Mouse (Mus musculus) hindbrain, embryonic 13.5 days (tissue): ENCODE measurements around the gene Peli2. TPM values are rescaled to one million over a fixed set of nuclear protein-coding genes. Genes with fewer than 3 reads are reported as not detected.

Experiments
- ATAC-seq: fragments of 200-750 bp; cut with Nextera tagmentation; 2 replicates; pipeline ENCODE4 v1.8.0; 2017; ENCODE audit warnings: moderate TSS enrichment; ENCODE audit not compliant: low FRiP score
- H3K27ac ChIP-seq: fragments of 300-500 bp; sonication (generic); 2 replicates; pipeline ENCODE4 v1.5.1; 2015; ENCODE audit warnings: inconsistent platforms, mild to moderate bottlenecking, moderate library complexity
- H3K27me3 ChIP-seq: fragments of 300-500 bp; sonication (generic); 2 replicates; pipeline ENCODE4 v1.6.1; 2015; ENCODE audit warnings: mild to moderate bottlenecking, inconsistent platforms
- H3K36me3 ChIP-seq: fragments of 300-500 bp; sonication (generic); 2 replicates; pipeline ENCODE4 v1.6.1; 2015; ENCODE audit warnings: mild to moderate bottlenecking, inconsistent platforms
- H3K4me1 ChIP-seq: fragments of 300-500 bp; sonication (generic); replicated peaks from 2 replicates; pipeline ENCODE4 v1.6.1; 2015; ENCODE audit warnings: inconsistent platforms
- H3K4me2 ChIP-seq: fragments of 300-500 bp; sonication (generic); 2 replicates; pipeline ENCODE4 v1.6.1; 2015; ENCODE audit warnings: inconsistent platforms, mild to moderate bottlenecking, moderate library complexity
- H3K4me3 ChIP-seq: fragments of 300-500 bp; sonication (generic); 2 replicates; pipeline ENCODE4 v1.5.1; 2015; ENCODE audit warnings: mild to moderate bottlenecking, inconsistent platforms
- H3K9ac ChIP-seq: fragments of 300-500 bp; sonication (generic); 2 replicates; pipeline ENCODE4 v1.6.1; 2015; ENCODE audit warnings: mild to moderate bottlenecking, inconsistent platforms
- H3K9me3 ChIP-seq: fragments of 300-500 bp; sonication (generic); 2 replicates; pipeline ENCODE4 v1.6.1; 2016; ENCODE audit warnings: inconsistent platforms
- WGBS: fragments of 180-500 bp; shearing (Covaris S2); methylation state at CpG from one replicate; pipeline ENCODE4 v1.1.7; 2015; 5-methylcytosine and 5-hydroxymethylcytosine counted together
- polyA plus RNA-seq: library from polyadenylated mRNA; unstranded; fragments of >200 nt; fragmentation: Nextera tagmentation; extraction: Ambion mirVana; gene quantifications from 2 replicates; pipeline ENCODE4 v1.2.1, GENCODE M21; 2015

The Peli2 gene
- polyA plus RNA-seq, 1 experiment from 2014 or later: 10.6 TPM

DNA sequence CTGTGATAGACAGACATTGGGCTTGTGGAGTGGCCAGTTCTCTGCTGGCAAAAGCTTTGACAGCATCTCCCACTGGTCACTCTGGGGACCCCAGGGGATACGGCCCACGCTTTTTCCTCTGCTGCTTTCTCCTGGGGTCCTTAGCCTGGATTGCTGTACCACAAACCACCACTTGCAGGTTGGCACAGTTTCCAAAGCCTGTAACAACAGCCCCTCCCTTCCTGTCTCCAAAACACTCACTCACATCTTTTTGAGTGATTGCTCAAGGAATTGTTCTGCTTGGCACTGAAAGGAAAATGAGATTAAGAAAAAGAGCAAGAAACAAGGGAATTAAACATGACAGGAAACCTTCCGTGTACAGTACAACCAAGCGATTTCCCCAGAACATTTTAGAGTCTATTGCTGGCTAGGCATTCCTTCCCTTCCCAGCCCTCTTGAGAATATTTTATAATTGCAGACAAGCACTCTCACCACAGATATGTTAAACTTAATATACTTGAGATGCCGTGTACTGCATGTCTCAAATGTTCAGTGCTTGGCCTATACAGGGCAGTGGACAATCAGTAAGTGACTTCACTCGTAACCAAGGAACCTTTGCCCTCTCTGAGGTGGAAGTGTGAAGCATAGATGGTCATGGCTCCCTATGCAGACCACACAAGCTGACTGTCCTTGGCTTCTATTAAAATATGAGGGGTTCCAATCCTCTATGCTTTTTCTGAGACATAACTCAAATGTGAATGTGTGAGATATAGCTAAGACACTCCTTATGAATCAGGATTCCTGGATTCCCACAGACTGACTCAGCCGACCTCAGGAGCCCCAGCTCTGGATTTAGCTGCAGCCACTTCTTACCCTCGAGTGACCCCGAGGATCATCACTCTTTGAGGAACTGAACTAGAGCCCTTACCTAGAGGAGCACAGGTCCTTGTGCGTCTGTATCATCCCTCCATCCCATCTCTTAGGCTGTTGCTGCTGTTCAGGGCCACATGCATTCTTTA, 169.3 kb downstream of the Peli2 start:
- WGBS: 81% methylated on average over 10 of the region's 10 CpGs
- H3K27me3 ChIP-seq: no peaks in the 10 kb centered on the region
- H3K4me1 ChIP-seq: peaks cover 8% of the 10 kb centered on the region; the same call in 1 of the 2 replicates
- H3K9ac ChIP-seq: no peak overlapping the region
- no peaks in the 10 kb centered on the region for H3K36me3 ChIP-seq
- H3K27ac ChIP-seq: no peak overlapping the region
- H3K9me3 ChIP-seq: no peaks in the 10 kb centered on the region
- H3K4me3 ChIP-seq: no peak overlapping the region
- no peak for ATAC-seq
- no peak overlapping the region for H3K4me2 ChIP-seq

DNA sequence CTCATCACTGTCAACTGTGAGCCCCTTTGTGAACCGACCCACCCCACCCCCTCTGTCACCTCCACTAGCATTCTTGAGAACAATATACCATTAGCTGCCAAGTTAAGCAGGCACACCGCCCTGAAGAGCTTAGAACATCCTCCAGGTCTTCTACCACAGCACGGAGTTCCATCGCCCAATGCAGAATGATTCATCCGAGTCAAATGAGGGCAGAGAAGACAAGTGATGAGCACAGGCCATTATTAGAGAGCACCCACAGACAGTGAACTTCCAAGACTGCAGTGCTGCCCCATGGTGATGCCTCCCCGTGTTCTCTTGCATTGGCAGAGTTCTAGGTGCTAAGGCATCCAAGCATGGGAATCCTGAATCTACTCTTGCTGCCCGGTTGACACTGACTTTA, 172.9 kb downstream of the Peli2 start:
- ATAC-seq: no peak

DNA sequence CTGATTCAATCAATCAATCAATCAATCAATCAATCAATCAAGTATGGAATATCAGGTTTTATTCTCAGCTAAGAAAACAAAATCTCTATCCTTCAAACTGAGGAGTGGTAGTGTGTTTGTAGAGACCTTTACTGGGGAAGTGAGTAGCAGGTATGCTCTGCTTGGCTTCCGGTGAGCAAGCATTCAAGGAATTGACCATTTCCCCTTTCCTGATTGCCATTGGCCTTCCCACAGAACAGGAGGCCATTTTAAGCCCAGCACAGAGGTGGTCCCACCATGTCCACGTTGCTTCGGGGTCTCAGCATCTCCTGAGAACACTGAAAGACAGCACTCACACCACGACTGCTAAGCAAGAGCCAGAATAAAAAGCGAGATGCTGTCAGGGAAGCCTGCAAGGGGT, 174.8 kb downstream of the Peli2 start:
- 58% methylated on average over 5 of the region's 5 CpGs for WGBS
- ATAC-seq: no peak

More for the DNA sequence above, 172.9 kb downstream of the Peli2 start:
- no peak overlapping the region for H3K9ac ChIP-seq
- H3K4me2 ChIP-seq: no peak overlapping the region
- no peaks in the 10 kb centered on the region for H3K9me3 ChIP-seq
- 89% methylated on average over 7 of the region's 7 CpGs for WGBS
- no peak overlapping the region for H3K27ac ChIP-seq
- no peaks in the 10 kb centered on the region for H3K27me3 ChIP-seq
- no peaks in the 10 kb centered on the region for H3K36me3 ChIP-seq
- peaks cover 16% of the 10 kb centered on the region; the same call in 1 of the 2 replicates for H3K4me1 ChIP-seq
- no peak overlapping the region for H3K4me3 ChIP-seq

GRCm38 (mm10) chr14:48295815-48296271, 175.2 kb downstream of the Peli2 start:
- H3K4me2 ChIP-seq: no peak overlapping the region
- H3K36me3 ChIP-seq: no peaks in the 10 kb centered on the region
- 34% methylated on average over 7 of the region's 7 CpGs for WGBS
- no peaks in the 10 kb centered on the region for H3K27me3 ChIP-seq
- no peak overlapping the region for H3K4me3 ChIP-seq
- H3K9ac ChIP-seq: no peak overlapping the region
- peaks cover 16% of the 10 kb centered on the region; the same call in 1 of the 2 replicates for H3K4me1 ChIP-seq
- no peak for ATAC-seq
- H3K27ac ChIP-seq: peak overlapping the region; percentile 10; the same call in 1 of the 2 replicates
- H3K9me3 ChIP-seq: no peaks in the 10 kb centered on the region

More for the DNA sequence above, 174.8 kb downstream of the Peli2 start:
- no peak overlapping the region for H3K4me2 ChIP-seq
- no peak overlapping the region for H3K4me3 ChIP-seq
- no peaks in the 10 kb centered on the region for H3K36me3 ChIP-seq
- no peaks in the 10 kb centered on the region for H3K27me3 ChIP-seq
- peak overlapping the region; percentile 10; the same call in 1 of the 2 replicates for H3K27ac ChIP-seq
- H3K4me1 ChIP-seq: peaks cover 16% of the 10 kb centered on the region; the same call in 1 of the 2 replicates
- H3K9me3 ChIP-seq: no peaks in the 10 kb centered on the region
- H3K9ac ChIP-seq: no peak overlapping the region

GRCm38 (mm10) chr14:48296820-48297219, 176.2 kb downstream of the Peli2 start:
- Histone ChIP-seq H3K27me3 (no peaks in the 10 kb centered on the region), H3K4me3 (no peak overlapping the region), H3K27ac (no peak overlapping the region), H3K4me1 (peaks cover 16% of the 10 kb centered on the region; the same call in 1 of the 2 replicates), H3K9me3 (no peaks in the 10 kb centered on the region), H3K4me2 (no peak overlapping the region), H3K9ac (no peak overlapping the region), H3K36me3 (no peaks in the 10 kb centered on the region)
- WGBS: 95% methylated on average over 1 of the region's 1 CpGs
- no peak for ATAC-seq

DNA sequence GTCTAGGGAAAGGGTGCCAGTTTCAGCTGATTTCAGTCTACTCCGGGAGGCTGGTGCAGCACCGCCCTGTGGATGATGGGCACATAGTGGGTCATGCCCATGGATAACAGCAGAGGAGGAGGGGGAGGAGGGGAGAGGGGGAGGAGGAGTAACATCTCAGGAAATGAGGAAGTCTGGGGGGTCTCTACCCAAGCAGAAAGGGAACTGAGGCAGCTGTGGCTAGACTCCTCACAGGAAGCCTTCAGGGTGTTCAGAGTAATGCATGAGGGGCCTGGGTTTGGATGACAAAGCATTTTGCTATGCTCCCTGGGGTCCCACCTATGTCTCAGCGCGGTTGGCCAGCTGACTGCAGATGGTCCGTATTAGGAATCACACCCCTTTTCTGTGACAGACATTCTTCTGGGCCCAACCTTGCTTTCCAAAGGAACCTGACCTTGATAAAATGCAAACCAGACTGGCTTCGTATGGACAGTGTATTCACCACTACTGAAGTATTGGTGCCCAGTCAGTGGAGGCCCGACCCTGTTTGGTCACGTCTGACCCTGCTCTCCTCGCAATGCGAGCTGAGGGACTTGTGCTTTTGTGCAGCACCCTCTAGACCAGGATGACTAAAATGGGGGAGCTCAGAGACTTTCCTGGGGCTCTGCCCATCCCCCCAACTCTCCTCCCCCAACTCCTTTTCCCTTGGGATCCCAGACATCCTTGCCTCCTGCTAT, 182.0 kb downstream of the Peli2 start:
- Histone ChIP-seq H3K27me3 (no peaks in the 10 kb centered on the region), H3K4me1 (no peaks in the 10 kb centered on the region; the same call in 1 of the 2 replicates), H3K36me3 (no peaks in the 10 kb centered on the region), H3K9me3 (no peaks in the 10 kb centered on the region), H3K27ac (no peak overlapping the region), H3K4me3 (no peak overlapping the region), H3K9ac (no peak overlapping the region), H3K4me2 (no peak overlapping the region)
- whole genome bisulfite sequencing: 83% methylated on average over 10 of the region's 10 CpGs
- ATAC-seq: peak; percentile 39; the same call in 1 of the 2 replicates

DNA sequence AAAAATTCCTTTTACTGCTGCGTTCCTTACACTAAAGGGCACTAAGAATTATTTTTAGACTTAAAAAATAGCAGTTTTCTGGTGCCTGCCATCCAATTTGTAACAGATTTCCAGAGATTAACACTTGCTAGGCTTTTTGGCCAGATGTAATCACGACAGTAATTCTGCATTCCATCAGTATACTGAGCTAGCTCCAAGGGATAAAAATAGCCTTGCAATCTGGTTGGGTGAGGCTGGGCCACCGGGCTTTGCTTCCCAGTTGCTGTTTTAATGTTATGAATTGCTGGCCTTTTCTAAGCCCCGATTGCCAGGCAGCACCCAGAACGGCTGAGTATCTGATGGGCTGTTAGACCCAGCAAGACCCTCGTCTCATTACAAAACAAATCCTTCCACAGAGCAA, 182.6 kb downstream of the Peli2 start:
- Histone ChIP-seq H3K36me3 (no peaks in the 10 kb centered on the region), H3K27me3 (no peaks in the 10 kb centered on the region), H3K4me2 (no peak overlapping the region), H3K27ac (no peak overlapping the region), H3K4me3 (no peak overlapping the region), H3K4me1 (no peaks in the 10 kb centered on the region; the same call in 1 of the 2 replicates), H3K9me3 (no peaks in the 10 kb centered on the region), H3K9ac (no peak overlapping the region)
- ATAC-seq: no peak
- 61% methylated on average over 6 of the region's 6 CpGs for WGBS

GRCm38 (mm10) chr14:48303841-48304240, 183.2 kb downstream of the Peli2 start:
- no peaks in the 10 kb centered on the region for H3K36me3 ChIP-seq
- H3K4me1 ChIP-seq: no peaks in the 10 kb centered on the region; the same call in 1 of the 2 replicates
- no peak overlapping the region for H3K4me2 ChIP-seq
- no peaks in the 10 kb centered on the region for H3K9me3 ChIP-seq
- no peak overlapping the region for H3K9ac ChIP-seq
- H3K27me3 ChIP-seq: no peaks in the 10 kb centered on the region
- no peak overlapping the region for H3K4me3 ChIP-seq
- no peak for ATAC-seq
- 96% methylated on average over 9 of the region's 9 CpGs for WGBS
- no peak overlapping the region for H3K27ac ChIP-seq

- Histone ChIP-seq H3K9me3 (no peaks in the 10 kb centered on the region), H3K9ac (no peak overlapping the region), H3K36me3 (no peaks in the 10 kb centered on the region), H3K4me1 (no peaks in the 10 kb centered on the region), H3K27ac (no peak overlapping the region), H3K4me2 (no peak overlapping the region), H3K4me3 (no peak overlapping the region), H3K27me3 (no peaks in the 10 kb centered on the region)
- 71% methylated on average over 3 of the region's 3 CpGs for WGBS
- no peak for ATAC-seq
Observed at GRCm38 (mm10) chr14:48313234-48313633, 192.6 kb downstream of the Peli2 start.

- Histone ChIP-seq H3K36me3 (no peaks in the 10 kb centered on the region), H3K4me1 (no peaks in the 10 kb centered on the region), H3K27ac (no peak overlapping the region), H3K4me3 (no peak overlapping the region), H3K9me3 (no peaks in the 10 kb centered on the region), H3K9ac (no peak overlapping the region), H3K27me3 (no peaks in the 10 kb centered on the region), H3K4me2 (no peak overlapping the region)
- ATAC-seq: no peak
- WGBS: 84% methylated on average over 8 of the region's 8 CpGs
Observed at GRCm38 (mm10) chr14:48316396-48316795, 195.8 kb downstream of the Peli2 start.

DNA sequence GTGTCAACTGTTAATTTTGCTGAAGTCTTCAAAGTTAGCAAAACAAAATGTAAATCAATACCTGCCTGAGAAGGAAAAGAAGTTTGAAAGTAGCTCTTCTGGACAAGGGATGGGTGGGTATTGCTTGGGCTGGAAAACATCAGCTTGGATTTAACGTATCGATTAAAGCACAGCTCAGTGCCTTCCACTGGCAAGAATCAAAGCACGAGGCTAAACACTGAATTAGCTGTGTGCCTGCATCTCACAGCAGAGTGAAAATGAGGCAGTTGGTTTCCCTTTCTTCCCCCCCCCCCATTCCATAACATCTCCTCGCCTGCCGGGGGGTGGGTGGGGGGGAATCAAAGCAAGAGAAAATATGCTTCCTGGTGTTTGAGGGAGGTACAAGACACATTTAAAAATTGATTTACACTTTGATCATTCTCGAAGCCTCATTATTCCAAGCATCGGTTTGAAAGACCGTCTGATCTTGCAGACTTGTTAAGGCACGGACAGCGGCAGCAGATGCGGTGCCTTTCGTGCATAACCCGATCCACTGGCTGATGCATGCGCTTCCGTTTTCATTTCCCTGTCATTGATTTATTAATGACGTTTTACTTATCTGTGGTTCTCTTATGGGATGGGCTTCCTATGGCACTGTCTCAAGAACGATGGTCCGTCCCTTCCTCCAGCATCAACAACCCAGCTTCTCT, 203.3 kb downstream of the Peli2 start:
- H3K9me3 ChIP-seq: no peaks in the 10 kb centered on the region
- H3K36me3 ChIP-seq: no peaks in the 10 kb centered on the region
- ATAC-seq: no peak
- H3K9ac ChIP-seq: no peak overlapping the region
- WGBS: 74% methylated on average over 18 of the region's 18 CpGs
- H3K4me1 ChIP-seq: no peaks in the 10 kb centered on the region
- no peaks in the 10 kb centered on the region for H3K27me3 ChIP-seq
- no peak overlapping the region for H3K4me3 ChIP-seq
- no peak overlapping the region for H3K27ac ChIP-seq
- no peak overlapping the region for H3K4me2 ChIP-seq

GRCm38 (mm10) chr14:48324460-48324850, 203.8 kb downstream of the Peli2 start:
- H3K27me3 ChIP-seq: no peaks in the 10 kb centered on the region
- H3K4me1 ChIP-seq: no peaks in the 10 kb centered on the region
- H3K4me3 ChIP-seq: no peak overlapping the region
- H3K36me3 ChIP-seq: no peaks in the 10 kb centered on the region
- no peak overlapping the region for H3K27ac ChIP-seq
- WGBS: 82% methylated on average over 4 of the region's 4 CpGs
- no peak overlapping the region for H3K4me2 ChIP-seq
- no peak for ATAC-seq
- no peak overlapping the region for H3K9ac ChIP-seq
- no peaks in the 10 kb centered on the region for H3K9me3 ChIP-seq
